Mouse (Mus musculus): ENCODE measurements around the gene Ppp1r3d.

DNA sequence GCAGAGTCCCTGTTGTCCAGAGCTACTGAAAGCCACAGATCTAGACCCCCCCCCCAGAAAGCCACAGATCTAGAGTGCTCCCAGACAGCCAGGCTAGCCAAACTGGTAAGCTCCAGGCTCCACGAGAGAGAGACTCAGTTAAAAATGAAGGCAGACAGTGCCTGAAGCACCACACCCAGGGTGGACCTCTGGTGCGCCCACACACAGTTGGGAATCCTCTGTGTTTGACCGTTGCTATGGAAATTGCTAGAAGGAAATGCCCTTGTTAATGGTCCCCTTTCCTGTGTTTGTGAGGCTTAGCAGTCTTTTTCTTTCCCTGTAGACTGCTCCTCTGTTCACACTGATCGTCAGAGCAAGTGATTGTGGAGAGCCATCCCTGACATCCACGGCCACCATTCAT lies 46.1 kb upstream of the Ppp1r3d start:
- no peak for TF ChIP-seq CTCF (IDR thresholded peaks at IDR 0.05; ENCODE audit: insufficient read depth, low read depth, low read length)
- TF ChIP-seq POLR2A (IDR thresholded peaks at IDR 0.05; ENCODE audit: insufficient read depth, low read depth, low read length) = no peak
